Mouse (Mus musculus) embryonic fibroblast, embryonic 13.5 days (primary cell): ENCODE measurements around the gene Eng.

Source experiments
- CTCF ChIP-seq: IDR thresholded peaks from 2 replicates; pipeline ENCODE4 v1.5.1; 2011; ENCODE audit warnings: mild to moderate bottlenecking, control low read depth, low read length, moderate library complexity, borderline replicate concordance; ENCODE audit not compliant: insufficient read depth
- POLR2A ChIP-seq: IDR thresholded peaks from 2 replicates; pipeline ENCODE4 v1.6.1; 2011; ENCODE audit warnings: low read depth, mild to moderate bottlenecking, control low read depth, low read length, moderate library complexity

- no peak for TF ChIP-seq POLR2A
- peak; percentile 76; the same call in 1 of the 2 replicates for TF ChIP-seq CTCF
These were observed 44.9 kb upstream of the Eng start for GRCm38 (mm10) chr2:32601417-32602065.
